Mouse (Mus musculus) cerebellum, adult 9-10 months (tissue): ENCODE results near the gene Gm5737.

ENCODE experiments used
- DNase-seq: peaks from one replicate; pipeline ENCODE4 v3.0.0; 2022

The Gm5737 gene

GRCm38 (mm10) chr7:120843037-120843621 lies 31.0 kb downstream of the Gm5737 start:
- peak; percentile 89 for DNase-seq

DNA sequence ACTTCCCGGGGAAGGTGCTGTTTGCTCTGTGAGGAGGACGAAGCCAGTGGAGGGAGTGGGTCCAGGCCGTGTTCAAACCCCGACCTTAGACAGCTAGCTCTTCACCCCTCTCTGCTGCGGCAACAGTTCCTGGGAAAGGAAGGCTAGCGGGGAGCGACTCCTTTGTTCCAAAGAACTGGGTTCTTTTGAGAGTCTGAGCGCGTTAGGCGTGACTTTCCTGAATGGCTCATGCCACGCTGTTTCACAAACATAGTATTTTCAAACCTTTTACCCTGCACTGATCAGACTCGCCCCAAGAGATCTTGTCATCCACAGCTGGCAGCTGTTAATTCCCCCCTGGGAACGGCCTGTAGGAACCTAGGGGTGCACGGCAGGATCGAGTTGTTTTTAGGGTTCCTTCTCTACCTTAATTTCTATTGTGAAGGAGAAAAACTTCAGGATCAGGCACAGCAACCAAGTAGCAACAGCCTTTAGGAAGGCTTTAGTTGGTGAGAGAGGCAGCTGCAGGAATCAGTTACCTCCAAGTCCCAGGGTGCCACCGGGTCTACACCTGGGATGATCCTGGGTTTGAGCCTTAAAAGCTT lies 31.8 kb downstream of the Gm5737 start:
- no peak for DNase-seq

DNA sequence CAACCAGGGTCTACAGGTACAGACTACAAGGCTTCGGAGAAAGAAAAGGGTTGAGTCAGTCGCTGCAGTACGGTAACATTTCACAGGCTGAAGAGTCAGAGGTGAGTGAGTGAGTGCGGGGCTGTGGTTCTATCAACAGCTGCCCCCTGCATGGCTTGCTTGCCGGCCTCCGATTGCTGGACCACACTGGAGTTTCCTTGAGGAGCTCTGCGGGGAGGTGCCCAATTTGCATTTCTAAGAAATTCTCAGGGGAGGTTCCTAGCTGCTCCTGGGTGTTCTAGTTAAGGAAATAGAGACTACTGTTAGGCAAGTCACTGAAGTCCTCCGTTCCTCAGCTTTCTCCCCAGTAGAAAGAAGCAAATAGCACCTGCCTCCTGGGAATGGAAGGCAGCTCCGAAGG lies 32.5 kb downstream of the Gm5737 start:
- DNase-seq, result no peak

- no peak for DNase-seq
Observed at GRCm38 (mm10) chr7:120848831-120849512, 36.8 kb downstream of the Gm5737 start.

GRCm38 (mm10) chr7:120850165-120850564 lies 38.0 kb downstream of the Gm5737 start:
- DNase-seq, result no peak

GRCm38 (mm10) chr7:120859854-120860253 lies 47.7 kb downstream of the Gm5737 start:
- DNase-seq, result no peak

GRCm38 (mm10) chr7:120860799-120861487 lies 48.8 kb downstream of the Gm5737 start:
- DNase-seq, result no peak

DNA sequence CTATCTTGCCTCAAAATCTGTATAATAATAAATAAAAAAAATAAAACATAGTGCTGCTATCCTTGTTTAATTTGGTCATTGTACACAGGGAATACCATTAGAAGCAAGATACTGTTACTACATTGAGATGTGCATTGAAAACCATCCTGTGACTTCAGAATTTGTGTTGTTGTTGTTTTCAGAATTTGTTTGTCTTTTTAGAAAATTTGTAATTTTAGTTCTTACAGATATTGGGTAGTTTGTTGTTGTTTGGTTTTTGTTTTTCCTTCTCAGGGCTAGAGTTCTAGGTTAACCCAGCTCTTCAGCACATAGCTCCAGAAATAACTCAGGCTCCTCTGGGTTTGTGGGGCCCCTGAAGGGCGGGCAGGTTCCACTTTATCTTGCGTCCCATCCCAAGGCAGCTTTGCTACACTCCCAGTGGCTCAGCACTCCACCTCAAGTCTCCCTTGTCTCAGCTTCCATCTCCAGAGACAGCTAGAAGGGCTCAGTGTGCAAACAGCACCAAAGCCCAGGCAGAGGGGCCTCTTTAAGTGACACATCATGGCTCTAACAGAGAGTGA lies 49.4 kb downstream of the Gm5737 start:
- no peak for DNase-seq

DNA sequence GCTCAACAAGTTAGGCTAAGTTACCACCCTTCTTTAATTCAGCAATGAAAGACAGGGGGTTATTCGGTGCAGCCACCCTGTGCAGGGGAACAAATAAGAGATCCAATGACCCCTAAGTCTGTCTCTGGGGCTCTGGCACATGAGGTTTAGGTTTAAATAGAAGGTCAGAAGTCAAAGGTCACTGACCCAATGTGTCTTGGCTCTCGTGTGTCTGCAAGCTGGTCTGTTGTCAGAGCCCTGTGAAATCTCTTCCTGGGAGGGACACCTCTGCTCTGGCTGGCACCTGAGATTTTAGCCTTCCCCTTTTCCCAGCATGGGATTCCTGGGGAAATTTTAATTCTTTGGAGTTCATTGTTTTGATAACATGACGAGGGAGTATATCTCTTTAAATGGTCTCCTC lies 50.0 kb downstream of the Gm5737 start:
- DNase-seq, result no peak

GRCm38 (mm10) chr7:120862626-120863025 lies 50.5 kb downstream of the Gm5737 start:
- DNase-seq, result no peak

DNA sequence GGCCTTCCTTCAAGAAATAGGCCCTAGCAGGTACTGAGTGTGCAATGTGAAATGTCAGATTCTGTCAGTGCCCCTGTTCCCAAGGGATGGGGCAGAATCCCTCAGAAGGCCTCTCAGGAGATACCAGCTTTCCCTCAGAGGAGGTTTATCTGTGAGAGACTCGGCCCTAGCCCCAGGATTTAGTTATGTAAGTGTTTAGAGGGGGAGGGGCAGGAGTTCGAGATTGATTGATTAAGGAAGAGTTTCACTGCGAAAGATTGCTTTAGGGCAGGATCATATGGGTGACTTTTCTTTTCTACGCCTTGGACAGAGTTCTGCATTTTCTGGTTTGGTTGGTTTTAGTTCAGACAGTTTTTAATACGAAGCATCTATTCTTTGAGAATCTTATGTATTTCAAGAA lies 51.3 kb downstream of the Gm5737 start:
- DNase-seq, result no peak

DNA sequence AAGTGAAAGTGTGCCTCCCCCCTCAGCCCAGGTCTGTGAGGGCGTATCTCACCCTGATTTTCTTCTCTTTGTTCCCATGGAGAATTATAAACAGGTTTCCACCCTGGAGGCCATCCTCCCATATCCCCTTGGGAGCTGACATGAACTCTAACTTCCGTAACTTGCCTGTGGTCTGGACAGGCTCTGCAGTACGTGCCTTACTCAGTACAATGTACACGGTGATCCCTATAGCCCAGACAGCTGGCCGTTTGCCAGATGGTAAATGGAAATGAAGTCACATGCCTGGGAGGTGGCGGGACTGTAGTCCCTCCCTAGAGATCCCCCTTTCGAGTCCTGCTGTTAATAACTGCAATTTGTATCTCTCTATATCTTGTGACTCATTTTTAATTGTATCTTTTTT lies 52.9 kb downstream of the Gm5737 start:
- DNase-seq, result no peak

DNA sequence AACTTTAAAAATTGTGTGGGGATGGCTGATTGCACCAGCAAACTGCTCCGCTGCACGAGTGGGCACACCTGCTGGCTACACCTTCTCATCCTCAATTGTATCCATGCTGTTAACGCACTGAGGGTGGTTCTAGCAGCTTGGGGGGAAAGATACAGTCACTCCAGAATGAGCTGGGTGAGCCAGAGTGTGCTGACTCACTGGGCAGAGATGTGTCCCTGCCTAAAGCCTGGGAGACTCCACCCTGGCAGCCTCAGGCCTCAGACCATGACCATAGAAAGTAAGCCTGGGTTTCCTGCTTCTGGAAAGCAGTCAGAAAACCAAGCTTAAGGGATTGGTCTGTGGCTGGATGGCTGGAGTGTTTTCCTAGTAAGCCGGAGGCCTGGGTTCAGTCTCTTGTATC lies 53.7 kb downstream of the Gm5737 start:
- DNase-seq, result no peak

- no peak for DNase-seq
Observed at GRCm38 (mm10) chr7:120866684-120867083, 54.5 kb downstream of the Gm5737 start.

DNA sequence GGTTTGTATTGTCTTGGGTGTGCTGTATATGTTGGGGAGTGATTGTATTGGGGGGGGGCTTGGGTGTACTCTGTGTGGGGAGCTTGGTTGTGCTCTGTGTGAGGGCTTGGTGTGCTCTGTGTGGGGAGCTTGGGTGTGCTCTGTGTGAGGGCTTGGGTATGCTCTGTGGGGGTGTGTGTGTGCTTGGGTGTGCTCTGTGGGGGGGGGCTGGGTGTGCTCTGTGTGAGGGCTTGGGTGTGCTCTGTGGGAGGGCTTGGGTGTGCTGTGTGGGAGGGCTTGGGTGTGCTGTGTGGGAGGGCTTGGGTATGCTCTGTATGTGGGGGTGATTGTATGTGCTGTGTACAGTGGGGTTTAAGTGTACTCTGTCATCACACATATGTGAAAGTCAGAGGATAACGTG lies 55.6 kb downstream of the Gm5737 start:
- no peak for DNase-seq

DNA sequence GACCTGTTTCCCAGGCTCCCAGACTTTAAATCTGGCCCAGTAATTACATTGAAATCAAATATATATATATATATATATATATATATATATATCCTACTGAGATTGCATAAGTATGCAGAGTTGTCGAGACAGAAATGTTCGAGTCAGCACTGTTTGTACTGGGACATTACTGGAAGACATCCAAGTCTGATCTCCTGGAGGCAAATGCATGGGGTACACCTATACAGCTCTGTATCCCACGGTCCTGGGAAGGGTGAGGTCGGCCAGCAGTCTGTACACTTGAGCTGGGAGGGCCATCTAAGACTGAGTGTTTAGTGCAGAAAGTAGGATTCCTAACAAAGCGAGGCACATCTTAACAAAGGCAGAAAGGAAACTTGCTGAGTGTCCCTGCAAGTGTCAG lies 57.7 kb downstream of the Gm5737 start:
- DNase-seq, result no peak

DNA sequence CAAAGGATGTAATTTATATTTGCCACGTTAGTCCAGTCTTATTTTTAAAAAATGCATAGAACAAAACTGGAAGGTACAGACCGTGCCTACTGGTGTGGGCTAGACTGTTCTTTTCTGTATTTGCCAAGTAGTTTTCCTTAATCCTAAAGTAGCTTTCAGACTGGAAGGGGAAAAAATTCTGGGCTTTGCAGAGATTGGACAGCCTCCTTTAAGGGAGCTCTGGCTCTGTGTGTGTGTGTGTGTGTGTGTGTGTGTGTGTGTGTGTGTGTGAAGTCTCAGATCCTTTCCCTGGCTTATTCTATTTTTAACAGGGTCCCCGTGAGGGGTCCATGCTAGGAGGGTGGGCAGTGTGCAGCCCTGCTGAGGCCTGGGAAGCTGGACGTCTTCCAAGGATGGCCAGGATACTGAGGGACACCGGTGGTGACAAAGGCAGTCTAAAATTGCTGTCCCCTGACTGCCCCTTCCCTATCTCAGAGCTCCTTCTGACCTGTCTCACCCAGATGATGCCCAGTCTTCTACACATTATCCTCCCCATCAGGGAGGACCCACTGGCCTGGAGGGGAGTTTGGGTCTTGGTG lies 58.4 kb downstream of the Gm5737 start:
- DNase-seq, result no peak

- DNase-seq, result no peak
Observed at GRCm38 (mm10) chr7:120873083-120873482, 60.9 kb downstream of the Gm5737 start.

DNA sequence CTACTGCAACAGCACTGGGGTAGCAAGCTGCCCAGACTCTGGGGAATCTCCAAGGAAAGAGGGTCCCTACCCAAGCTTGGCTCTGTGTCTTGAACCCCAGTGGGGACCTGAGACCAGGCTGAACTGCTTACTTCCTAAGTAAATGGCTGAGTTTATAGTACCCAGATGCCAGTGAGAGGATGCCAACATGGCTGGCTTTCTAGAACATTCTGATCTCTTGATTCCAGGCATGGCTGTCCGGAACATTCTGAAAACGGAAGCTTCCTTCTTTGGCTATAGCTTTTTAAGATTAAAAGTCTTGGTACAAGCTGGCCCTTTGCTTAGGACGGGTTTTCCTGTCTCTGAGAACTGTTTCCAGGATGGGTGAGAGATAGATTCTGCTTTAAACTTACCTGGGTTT lies 61.9 kb downstream of the Gm5737 start:
- DNase-seq, result no peak

DNA sequence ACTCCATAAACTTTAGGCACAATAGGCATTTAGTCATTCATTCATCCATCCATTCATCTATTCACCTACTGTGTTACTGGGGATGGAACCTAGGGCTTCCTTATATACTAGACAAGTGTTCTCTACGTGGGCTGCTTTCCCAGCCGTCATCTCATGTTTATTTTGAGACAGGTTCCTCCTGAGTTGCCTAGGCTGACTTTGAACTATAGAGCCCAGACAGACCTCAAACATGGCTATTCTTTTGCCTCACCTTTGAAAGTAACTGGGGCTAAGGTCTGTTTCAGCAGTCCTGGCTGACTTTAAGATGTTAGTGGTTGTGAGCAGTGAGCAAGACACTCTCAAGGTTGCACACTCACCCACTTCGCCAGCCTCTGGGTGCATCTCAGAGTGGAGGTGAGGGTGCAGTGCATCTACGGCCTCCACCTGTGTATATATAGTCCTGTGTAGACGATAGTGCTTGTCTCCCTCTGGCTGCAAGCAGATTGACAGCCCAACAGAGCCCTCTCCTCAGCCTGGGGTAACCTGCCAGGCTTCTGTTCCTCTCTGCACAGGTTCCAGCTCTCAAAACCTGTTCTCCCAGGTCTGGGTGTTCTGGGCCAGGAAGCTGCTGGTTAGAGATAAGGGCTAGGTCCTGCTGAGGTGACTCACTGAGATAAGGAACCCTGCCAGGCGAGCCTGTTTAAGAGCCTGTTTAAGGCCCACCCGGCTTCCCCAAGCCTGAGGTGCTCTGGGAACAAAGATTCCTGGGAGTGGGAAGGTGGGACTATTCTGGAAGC lies 62.8 kb downstream of the Gm5737 start:
- DNase-seq, result no peak

DNA sequence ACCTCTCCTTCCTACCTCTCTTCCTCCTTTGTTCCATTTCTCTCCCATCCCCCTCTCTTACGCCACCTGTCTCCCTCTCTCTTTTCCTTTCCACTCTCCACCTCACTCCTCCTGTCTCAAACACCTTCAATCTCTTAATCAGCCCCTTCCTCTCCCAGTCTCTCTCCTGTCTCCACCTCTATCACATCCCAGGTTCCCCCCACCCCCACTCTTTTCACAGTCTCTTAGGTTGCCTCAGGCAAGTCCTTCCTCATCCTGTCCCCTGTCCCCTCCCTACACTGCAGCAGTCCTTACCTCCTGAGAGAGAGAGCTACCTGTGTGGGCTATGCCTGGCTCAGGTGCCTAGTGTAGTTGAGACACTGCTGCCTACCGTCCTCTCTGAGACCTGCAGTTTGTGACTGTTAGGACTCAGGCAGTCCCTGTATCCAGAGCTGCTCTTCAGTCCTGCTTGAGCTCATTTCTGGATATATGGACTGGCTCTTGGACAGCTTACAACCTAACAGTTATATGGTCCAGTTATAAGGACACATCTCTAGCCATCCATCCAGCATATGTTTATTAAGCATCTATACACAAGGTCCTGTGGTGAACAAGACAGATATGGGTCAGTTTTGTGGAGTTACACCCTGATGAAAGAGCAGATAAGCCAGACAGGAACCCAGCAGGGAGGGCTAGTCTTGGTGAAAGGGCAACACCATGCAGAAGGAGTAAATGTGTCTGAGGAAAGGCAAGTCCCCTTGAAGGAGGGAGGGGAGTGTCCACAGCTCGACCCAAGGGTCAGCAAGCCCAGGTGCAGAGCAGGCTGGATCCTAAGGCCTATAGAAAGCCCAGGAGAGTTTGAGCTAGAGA lies 63.6 kb downstream of the Gm5737 start:
- DNase-seq, result no peak

DNA sequence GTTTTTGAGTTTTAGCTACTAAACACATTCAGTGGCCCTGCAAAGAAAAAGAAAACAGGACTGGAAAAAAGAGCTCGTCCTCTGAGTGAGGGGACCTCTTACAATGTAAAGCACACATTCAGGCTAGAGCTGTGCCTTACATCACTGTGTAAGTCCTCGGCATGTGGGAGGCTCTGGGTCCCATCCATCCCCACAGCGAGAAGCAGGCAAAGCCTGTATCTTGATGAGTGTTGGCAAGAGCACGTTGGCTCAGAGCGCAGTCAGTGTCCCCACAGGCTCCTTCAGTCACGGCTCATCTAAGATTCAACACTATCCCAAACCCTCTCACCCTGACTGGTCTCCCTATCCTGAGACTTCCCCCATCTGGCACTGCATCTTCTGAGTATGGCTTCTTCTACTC lies 66.1 kb downstream of the Gm5737 start:
- DNase-seq, result no peak
